Mouse (Mus musculus) megakaryocyte progenitor cell, adult 5-6 weeks (primary cell): ENCODE results near the gene Hes5. TPM values are rescaled to one million over a fixed set of nuclear protein-coding genes. Genes with fewer than 3 reads are reported as not detected.

Experiments used
- ATAC-seq: replicated peaks from 2 replicates; pipeline ENCODE4 v1.8.0; 2016; ENCODE audit warnings: mild to moderate bottlenecking, moderate TSS enrichment, inconsistent platforms; ENCODE audit not compliant: poor library complexity
- total RNA-seq, 2 experiments: library from RNA; stranded (forward) in 1 of 2; stranded (reverse) in 1 of 2; fragments of 157-497, 149-512 nt in 1 of 2; fragments of 200-1000 nt in 1 of 2; gene quantifications; 2 replicates each; pipeline versions ENCODE4 v1.2.3 to v1.2.4; 2015 to 2017

Gene Hes5
- total RNA-seq, 2 experiments from 2014 or later, result 0.67 to 4.5 TPM

DNA sequence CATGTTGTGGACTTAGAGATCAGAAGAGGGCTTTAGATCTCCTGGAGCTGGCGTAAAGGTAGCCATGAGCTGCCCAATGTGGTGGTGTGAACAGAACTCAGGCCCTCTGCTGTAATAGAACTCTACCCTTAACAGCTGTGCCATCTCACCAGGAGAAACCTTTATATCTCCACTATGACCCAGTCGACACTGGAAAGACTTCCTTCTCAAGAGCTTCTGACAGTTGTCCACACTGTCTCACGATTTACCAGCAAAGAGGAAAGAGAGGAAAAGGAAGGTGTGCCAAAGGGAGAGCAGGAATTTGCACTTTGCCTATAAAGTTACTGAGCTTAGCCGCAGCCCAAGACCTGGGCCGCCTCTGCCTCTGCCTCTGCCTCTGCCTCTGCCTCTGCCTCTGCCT, 18.9 kb upstream of the Hes5 start:
- no peak for ATAC-seq

DNA sequence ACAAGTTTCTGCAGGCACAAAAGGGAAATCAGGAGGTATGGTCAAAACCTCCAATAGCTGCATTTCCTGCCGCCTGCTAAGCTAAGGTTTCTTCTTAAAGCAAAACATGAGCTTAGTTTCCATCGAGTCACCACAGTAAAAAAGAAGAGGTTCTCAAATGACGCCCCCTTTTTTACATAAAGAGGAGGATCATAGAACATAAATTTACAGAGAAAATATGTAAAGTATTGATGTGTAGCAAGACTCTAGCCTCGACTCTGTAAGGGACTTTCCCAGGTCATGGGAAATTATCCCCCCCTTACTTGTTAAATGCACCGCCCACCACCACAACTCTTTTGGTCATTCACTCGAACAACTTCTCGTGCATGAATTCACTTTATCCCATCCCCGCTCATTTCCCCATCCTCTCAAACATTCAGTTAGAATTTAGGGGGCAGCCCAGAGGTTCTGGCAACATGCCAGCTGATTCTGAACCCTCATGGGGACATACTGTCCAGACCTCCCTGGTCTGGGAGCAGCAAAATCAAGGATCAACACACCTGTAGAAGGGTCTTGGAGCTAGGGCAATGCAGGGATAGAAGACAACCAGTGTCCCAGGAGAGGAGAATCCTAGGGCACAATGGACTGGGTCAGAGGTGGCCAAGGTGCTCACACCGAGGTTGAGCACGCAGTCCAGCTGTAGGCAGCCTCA, 17.9 kb upstream of the Hes5 start:
- no peak for ATAC-seq

DNA sequence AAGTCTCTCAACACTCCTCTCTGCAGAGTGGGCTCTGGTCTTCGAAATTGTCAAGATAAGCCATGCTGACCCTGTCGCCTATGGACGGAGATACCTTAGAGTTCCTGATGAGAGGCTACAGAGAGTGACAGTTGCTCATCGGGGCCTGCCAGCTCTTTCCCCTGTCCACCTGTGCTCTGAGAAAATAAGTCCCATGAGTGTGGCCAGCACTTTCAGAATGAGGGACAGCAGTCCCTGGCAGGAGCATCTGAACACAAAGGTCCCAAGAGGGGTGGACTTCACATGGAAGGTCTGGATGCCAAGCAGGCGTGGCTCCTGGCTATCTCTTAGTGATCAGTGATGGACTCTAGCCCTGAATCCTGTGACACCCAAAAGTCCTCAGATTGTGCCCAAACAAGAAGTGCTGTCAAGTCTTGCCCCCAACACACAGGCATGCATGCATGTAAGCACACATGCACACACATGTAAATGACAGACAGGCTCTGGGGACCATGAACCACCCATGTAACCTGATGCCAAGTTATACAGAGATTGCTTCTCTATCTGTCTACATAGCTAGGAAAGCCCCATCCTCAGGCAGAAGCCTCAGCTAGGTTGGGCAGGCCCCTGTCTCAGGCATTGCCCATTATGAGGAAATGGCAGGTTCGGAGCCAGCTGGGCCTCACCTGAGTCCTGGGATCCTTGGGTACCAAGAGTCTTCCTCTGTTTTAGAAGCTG, 17.2 kb upstream of the Hes5 start:
- ATAC-seq, result no peak

DNA sequence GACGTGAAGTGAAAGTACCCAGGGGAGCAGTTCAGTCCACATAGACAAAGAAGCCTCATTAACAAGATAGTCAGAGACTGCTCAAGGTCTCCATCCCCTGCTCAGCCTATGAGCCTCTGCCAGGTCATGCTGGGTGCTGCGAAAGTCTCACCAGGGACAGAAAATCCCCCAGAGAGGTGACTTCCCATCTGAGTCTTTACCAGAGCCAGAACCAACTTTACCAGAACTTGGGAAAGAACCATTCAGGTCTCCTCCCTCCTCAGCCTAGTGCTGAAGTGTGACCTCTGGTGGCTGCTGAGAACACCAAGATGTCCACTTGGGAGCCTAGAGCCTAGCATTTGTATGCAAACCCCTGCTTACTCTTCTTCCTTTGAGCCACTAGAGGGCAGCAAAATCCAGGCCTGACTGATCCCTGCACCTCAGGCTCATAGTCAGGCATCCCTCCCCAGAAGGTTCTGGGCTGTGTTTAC, 16.6 kb upstream of the Hes5 start:
- peak; percentile 96 for ATAC-seq

DNA sequence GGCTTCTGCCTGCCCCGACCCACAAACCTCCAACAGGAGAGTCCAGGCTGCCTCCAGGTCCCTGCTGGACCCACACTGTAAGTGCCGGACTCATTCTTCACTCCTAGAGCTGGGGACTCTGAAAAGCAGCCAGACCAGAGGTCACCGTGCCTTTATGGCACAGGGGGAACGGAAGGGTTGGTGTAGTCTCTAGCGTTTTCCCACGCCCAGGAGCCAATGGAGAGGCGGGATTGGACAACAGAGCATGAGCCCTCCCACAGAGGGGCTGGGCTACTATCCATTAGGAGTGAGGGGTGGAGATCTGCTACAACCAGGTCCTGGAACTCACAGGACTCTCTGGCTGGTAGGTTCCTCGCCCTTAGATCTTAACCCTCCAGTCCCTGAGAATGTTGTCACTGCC, 14.4 kb upstream of the Hes5 start:
- peak; percentile 45 for ATAC-seq

DNA sequence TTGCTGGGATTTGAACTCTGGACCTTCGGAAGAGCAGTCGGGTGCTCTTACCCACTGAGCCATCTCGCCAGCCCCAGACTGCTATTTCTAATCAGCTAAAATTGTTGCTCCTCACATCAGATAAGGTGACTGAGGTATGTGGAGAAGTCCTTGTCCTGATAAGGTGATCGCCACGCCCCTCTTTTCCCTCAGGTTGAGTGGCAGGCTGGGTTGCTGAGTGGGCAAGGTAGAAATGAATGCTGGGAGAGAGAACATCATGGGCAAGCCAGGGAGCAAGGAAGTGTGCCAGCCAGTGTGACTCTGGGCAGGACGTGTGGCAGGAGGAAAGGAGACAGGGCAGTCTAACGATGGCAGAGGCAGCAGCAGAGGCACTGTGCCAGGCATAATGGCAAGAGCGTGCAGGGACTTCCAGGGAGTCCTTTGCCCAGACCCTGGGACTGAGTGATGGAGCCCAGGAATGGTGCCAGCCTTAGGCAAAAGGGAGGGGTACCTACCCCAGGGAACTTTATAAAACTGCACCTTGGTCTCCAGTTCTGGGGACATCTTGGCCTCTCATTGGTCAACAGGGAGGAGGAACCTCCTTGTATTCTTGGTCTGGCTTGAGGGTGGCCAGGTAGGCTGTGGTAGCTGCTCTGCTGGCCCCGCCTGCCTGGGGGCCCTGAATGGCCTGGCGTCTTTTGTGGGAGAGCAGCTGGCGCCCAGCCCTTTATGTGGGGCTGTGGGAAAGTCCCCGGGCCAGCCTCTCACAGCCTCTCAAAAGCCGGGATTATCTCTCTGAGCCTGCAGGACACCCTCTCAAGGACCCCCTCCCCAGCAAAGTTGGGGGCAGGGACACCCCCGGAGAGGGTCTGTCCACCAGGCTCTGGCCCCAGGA, 12.4 kb upstream of the Hes5 start:
- no peak for ATAC-seq

DNA sequence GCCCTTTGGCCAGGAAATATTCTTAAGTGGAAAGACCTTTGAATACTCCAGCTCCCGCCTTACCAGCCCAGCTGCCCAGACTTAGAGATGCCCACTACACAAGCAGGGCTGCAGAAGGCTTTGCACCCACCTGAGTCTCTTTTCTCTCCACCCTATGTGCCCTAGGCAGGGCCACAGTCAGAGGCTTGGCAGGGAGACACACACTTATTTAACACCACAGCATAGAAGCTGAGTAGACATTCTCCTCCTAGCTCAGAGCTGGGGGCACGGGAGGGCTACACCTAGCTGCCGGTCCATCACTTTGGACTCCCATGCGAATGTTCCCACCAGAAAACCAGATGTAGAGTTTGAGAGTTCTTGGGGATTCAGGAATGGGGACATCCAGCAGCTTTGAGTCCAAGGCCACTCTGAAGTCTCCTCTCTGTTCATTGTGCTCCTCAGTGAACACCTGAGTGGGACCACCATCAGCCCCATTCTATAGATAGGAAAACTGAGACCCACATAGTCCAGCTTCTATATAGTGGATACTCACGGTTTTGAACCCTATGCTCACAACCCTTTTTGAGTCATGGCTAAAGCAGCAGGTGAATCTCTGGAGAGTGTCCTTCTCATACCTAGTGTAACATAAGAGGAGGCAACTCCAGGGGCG, 11.7 kb upstream of the Hes5 start:
- no peak for ATAC-seq

DNA sequence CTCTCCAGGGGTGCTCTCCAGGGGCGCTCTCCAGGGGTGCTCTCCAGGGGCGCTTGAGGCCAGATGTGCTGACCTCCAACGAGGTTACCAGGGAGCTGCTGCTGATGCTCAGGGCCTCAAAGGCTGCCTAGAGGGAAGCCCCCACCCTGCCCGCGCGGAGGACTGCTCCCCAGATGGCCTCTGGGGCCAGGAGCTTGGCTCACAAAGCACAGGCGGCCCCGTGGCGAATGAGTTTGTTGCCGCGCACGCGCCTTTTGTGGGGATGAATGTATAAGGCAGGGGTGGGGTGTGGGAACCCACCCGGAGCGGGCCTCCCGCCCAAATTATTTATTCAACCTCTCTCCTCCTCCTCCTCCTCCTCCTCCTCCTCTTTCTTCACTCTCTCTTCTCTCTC, 11.1 kb upstream of the Hes5 start:
- no peak for ATAC-seq

DNA sequence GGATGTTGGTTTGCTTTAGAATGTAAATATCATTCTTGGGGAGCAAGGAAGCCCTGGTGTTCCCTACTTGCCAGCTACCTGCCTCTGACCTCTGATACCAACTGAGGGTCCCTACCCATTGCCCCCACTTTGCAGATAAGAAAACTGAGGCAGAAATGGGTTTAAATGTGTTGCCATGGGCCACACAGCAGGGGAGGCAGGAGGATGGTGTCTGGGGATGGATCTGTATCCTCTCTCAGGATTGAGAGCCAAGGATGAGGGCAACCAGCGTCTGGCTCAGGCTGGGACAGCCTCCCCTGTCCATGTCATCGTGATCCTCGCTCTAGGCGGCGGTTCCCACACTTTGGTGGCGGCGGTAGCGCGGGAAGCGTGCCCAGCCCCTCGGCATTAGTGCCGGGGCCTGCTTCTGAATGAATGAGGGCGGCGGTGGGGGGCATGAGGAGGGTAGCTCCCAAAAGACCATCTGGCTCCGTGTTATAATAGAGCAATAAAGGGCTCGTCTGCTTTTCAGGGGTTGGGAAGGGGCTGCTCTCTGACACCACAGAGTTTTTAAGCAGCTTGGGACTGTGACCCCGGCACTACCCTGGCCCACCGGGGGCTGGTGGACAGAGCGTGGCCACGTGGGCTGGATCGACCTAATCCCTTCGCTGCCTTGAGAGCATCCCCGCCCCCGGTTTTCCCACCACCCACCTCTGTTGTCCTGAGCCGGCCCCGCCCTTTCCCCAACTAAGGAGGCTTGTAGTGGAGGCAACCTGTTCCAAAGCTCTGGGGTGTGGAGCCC, 8.1 kb upstream of the Hes5 start:
- no peak for ATAC-seq

DNA sequence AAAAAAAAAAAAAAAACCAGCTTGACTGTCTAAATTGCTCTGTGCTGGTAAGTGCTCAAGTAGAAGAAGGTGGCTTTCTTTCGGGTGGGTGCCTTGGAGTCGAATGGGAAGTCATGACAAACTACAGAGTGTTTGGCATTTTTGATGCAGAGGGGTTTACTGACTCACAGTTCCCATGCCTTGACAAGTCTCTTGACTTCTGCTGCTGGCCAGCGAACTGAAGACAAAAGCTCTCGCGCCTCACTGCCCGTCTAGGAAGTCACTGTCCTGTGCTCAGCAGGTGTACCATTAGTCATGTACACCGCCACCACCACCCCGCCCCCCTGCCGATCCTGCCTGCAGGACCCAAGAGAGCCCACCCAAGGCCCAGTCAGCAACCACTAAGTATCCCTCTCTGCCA, 4.1 kb upstream of the Hes5 start:
- no peak for ATAC-seq

DNA sequence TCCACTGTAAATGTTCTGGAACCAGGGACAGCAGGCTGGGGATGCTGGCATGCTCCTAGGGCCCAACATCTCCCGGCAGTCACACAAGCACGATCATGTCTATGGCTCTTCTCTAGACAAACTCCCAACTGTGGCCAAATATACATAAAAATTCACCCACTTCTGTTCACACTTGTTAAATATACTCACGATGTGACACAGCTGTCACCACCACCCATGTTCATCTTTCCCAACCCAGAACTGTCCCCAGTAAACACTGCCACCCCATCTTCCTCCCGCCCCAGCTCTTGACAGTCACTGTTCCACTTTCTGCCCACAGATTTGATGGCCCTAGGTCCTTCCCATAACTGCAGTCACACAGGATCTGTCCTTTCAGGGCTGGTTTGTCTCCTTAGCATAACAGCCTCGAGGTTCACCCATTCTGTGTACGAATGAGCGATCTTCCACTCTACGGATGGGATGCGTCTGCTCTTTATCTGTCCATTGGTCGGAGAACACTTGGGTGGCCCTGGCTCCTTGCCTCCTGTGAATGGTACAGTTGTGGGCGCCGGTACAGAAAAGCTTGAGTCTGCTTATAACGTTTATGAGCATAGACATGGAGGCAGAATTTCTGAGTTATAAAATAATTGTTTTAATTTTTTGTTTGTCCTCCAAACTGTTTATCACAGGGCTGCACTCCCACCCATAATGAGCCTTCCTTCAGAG, 3.3 kb upstream of the Hes5 start:
- no peak for ATAC-seq

DNA sequence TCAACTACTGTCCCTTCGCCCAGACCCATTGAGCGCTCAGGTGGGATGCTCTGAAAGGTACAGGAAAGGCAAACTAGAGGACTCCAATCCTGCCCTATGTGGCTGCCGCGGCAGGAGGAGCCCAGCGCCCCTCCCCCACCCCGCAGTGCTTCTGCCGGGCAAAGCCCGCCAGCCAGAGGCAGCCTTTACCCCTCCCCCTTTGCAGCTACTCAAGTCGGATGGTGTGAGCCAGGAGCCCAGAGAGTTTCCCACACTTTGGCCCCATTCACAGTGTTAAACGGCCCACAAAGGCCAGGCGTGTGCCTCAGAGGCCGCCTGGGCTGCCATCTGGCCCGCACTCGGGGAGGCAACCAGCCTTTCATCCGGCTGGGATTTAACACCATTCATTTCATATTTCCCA, 2.6 kb upstream of the Hes5 start:
- no peak for ATAC-seq

DNA sequence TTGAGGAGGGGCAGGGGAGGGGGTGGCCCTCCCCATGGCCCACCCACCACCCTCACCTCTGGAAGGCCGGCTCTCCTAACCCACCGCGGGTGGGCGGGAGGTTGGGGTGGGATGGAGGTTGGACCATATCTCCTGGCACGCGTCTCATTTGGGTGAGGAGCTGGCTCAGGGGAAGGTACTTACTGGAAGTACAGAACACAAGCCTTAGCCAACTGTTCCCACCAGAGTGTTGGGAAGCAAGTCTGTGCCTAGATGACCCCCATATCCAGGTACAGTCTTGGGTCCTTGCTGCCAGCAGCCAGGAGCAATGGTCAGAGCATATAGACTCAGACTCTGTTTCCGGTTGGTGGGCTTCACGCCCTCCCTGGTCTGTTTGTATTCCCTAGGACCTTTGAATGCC, 2.1 kb upstream of the Hes5 start:
- ATAC-seq, result no peak

DNA sequence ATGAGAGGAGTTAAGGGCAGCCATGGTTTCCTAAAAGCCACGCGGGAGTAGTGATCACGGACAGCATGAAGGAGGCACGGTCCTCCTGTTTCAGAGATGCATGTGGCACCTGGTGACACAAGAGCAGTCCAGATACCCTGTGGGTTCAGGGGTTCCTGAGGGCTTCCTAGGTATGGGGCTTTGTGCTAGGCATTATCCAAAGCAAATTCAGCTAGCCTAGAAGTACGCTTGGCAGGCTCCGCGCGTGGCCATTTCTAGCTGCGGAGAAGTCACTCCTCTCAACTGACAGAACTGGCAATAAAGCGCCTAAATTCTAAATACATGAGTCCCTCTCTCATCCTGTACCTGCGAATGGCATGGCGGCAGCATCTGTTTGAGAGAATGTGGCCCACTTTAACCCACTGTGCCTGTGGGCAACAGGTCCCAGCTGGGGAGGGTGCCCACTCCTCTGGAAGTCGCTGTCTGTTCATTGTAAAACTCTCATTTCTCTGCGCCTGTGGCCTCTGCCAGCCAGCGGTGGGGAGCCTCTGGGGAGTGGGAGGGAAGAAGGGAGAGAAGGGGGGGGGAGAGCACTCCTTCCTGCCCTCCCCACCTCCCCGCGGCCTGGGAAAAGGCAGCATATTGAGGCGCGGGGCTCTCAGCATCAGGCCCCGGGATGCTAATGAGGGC, 568 bp upstream of the Hes5 start:
- no peak for ATAC-seq

DNA sequence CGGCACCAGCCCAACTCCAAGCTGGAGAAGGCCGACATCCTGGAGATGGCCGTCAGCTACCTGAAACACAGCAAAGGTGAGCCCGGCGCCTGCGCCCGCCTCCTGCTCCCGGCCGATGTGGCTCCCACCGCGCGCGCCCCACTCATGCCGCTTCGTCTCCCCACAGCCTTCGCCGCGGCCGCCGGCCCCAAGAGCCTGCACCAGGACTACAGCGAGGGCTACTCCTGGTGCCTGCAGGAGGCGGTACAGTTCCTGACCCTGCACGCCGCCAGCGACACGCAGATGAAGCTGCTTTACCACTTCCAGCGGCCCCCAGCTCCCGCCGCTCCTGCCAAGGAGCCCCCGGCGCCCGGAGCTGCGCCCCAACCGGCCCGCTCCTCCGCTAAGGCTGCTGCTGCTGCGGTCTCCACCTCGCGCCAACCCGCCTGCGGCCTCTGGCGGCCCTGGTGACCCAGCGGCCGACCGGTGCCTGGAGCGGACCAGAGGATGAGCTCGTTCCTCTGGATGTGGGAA, 559 bp downstream of the Hes5 start:
- peak; percentile 20; the same call in 1 of the 2 replicates for ATAC-seq

DNA sequence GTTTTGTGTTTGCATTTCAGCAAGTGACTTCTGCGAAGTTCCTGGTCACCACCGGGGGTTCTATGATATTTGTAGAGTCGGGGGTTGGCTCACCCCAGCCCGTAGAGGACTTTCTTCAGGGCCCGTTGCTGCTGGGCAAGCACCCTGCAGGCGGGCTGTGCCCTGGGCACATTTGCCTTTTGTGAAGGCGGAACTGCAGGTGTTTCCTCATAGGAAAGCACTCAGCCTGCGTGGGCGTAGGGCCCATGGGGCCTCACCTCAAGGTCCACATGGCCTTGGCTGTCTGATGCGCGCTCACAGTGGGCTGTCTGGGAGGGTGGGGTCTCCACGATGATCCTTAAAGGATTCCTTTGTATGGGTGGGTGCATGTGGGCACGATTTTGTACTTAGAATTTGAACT, 1.2 kb downstream of the Hes5 start:
- peak; percentile 30 for ATAC-seq

DNA sequence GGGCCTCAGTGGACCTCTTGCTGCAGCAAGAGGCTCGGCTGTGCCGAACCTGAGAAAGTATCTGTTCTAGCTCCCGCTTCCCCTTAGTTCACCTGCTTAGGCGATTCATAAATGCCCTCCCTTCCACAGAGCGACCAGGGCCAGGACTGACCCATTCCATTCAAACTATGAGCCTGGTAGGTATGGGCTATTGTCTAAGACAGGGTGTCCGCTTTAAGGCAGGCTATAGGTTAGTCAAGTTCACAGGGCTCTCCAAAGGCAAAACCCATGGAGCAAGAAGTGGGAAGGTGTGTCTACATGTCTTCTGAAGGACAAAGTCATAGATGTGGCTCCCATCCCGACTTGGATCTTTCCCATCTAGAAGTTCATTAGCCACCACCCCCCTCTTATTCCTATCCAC, 2.0 kb downstream of the Hes5 start:
- ATAC-seq, result no peak

DNA sequence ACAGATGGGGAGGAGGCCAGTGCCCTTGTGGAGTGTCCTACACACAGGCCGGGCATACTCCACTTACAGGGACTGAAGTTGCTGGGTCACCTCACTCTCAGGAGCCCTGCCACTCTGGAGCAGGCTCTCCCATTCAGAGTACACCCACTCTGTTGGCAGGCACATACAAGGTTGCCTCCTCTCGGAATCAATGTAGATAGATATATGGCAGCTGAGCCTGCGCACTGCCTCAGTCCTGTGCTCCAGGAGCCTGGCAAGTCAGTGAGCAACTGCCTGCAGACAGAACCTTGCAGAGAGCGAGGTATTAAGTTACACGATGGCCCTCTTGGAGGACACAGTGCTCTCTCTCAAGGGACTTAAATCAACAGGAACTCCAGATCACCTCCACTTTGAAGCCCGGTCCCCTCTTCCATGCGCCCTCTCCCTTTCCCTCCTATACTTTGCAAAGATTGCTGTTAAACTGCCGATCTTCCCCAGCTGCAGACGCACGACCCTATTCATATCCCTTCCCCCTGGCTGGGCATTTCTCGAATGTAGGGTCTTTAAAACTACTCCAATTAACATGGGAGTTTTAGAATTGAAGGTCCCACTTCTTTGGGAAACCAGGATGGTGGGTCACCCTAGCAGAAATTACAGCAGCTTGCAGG, 2.6 kb downstream of the Hes5 start:
- ATAC-seq, result no peak
